Mouse (Mus musculus) right cerebral cortex, postnatal 25 days (tissue): Measurements from ENCODE around the gene Rora.

ENCODE experiments used
- DNase-seq: peaks from one replicate; pipeline ENCODE4 v3.0.0; 2022

Rora gene

DNA sequence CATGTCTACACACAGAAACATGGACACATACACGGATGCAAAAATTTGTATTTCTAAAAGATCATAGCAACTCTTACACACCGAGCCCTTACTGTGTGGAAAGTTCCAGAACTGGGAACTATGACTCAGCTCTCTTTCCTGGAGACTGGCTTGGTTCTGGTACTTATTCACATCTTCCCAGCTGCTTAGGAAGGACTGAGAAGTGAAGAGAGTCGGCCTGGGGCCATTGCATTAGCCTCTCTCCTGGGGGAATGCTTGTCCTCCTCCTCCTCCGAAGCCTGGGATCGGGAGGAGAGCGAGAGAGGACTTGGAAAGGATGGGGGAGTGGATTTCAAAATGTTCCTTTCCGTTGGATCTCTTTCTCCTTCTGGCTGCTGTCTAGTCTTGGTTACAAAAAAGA, 511.1 kb downstream of the Rora start:
- no peak for DNase-seq

DNA sequence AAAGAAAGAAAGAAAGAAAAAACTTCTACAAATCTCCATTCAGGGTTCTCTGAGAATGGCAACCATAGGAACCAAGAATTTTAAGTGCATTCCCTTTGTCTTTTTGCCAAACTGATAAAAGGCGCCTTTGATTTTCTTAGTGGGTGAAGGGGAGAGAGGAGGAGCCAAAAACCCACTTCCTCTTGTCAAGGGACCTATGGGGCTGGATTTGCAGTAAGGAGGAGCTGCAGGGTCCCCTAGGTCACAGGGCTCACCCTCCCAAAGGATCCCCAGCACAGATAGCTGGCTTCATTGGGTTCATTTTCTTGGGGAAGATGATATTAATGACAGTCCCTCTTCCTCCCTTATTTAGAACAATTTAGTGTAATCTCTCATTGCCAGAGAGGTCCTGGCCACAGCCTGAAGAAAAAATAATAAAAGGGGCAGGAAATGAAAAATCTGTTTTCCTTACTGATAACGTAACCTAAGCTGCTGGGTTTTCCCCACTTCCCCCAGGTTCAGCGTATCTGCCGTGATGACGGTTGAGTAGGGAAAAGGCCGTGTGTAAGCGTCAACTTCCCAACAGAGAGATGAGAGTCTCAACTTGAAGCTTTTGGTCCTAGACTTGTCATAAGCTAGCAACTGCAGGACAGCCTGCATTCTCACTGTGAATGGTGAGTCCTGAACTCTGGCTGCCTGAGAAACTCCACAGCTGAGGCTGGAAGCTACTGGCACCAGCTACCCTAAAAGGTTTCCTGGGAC, 511.7 kb downstream of the Rora start:
- no peak for DNase-seq

DNA sequence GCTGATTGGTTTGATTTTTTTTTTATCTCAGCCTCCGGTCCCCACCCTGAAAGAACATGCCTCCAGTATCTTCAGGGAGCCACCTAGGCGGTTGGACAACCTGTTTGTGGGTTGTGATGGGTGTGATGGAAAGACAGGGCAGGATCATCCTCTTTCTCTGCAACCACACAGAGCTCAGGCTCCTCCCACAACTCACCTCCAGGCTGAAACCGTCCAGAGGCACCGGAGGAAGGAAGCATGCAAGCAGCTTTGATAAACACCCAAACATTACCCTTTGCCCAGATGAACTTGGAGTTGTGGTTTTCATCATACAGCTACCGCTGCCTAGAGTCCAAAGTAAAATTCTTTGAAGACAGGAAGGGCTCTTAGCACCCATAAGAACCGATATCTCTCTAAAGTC, 520.5 kb downstream of the Rora start:
- no peak for DNase-seq

DNA sequence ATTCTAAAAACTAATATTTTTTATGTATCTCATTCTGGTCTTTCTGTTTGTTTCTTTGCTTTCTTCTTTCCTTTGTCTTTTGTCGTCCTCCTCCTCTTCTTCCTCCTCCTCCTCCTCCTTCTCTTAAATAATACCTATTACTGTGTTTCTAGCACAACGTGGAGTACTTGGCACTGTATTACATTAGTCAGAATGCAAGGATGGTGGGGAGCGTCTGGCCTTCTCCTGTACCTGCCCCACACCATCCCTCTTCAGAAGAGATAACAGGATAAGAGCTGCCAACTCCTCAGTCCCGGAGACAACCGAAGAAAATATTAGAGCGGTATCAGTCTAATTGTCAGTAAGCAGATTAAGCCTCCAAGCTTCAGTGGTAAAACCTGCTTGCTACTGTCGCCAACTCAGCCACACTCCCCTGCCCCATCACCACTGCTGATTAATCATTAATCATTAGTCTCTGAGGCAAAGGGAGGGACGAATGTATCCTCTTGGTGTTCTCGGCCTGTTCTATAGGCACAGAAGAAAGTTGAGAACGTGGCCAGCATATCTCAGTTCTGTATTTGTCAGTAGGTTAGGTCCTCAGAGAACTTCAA, 521.0 kb downstream of the Rora start:
- no peak for DNase-seq

DNA sequence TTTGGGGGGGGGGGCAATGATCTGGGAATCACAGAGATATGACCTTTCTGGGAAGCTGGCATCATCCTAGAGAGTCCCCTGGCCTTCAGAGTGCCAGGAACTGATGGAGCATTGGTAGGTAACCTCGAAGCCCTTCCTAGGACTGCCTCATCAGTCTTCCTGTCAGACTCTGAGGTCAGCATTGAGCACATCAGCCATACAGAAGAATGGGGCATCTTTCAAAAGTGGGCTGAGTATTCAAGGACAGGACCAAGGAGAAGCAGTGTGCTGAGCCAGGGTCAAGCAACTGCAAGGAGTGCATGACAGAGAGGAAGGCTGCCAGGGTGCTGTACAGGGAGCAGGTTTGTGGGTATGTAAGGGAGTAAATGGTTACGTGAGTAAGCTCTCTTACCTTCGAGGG, 523.4 kb downstream of the Rora start:
- no peak for DNase-seq

DNA sequence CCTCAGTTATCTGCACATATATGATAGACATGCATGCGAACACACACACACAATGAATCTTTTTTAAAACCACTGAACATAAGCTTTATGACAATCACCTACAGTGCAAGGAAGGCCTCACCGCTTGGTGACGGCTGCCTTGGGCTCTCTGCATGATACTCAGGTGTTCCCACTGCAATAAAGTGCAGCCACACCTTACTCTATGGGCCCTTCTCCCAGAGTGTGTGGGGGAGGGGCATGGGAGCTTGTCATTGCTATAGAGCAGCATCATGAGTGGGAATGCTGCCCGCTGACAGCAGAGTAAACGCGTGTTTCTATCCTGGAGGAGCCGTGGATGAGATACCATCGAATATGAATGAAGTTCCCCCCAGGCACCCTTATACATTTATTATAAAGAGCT, 525.6 kb downstream of the Rora start:
- DNase-seq: no peak

DNA sequence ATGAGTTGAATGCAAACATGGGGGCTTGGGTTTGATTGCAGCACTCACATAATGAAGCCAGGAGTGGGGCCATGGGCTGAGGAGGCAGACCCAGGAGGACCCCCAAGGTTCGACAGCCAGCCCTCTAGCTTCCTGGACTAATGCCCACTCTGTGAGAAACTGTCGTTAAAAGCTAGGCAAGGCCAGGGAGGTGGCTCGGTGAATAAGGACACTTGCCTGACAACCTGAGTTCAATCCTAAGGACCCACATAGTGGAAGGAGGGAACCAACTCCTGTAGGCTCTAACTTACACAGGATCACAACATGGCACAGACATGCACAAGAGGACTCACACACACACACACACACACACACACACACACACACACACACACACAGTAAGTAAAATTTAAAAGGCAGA, 527.4 kb downstream of the Rora start:
- DNase-seq: no peak

DNA sequence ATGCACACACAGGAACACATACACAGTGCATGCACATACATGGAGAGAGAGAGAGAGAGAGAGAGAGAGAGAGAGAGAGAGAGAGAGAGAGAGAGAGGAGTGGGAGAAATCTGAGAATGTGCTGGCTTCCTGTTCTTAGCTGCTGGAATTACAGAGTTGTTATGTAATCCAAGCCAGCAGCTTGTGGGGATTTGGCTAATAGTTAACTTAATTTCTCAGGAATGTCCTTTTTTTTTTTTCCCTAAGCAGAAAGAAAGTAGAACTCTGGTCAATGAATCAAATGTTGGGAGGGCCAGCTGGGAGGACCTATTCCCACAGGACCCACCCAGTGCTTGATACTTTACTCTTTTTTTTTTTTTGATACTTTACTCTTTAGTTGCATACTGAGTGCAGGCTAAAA, 527.8 kb downstream of the Rora start:
- DNase-seq: no peak

DNA sequence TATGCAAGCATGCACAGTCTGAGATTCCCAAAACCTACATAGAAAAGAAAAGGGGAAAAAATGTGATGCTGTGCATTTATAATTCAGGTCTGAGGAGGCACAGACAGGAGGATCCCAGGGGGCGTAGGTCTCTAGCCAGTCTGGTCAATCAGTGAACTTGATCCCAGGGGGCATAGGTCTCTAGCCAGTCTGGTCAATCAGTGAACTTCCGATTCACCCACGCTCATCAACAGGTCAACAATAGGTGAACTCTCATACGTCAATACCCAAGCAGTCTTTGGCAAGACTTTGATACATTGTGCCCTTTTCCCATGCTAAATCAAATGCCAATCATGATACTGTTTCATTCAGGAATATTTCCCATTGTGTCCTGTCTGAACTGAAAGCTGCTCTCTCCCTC, 530.3 kb downstream of the Rora start:
- DNase-seq: no peak

DNA sequence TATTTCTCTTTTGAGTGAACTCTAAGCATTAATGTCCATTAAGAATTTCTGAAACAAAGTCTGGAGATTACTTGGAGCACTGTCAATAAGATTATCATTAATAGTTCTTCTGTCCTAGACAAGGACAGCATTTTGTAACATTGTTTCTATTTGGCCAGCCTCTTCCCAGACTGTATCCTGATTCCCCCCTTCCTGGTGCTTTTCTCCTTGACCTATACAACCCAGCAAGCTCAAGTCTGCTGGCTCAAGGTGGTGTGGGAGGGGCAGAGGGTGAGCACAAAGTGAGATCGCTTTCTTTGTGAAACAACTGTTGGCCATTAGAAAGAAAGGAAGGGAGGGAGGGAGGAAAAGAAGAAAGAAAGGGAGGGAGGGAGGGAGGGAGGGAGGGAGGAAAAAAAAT, 537.1 kb downstream of the Rora start:
- DNase-seq: no peak

DNA sequence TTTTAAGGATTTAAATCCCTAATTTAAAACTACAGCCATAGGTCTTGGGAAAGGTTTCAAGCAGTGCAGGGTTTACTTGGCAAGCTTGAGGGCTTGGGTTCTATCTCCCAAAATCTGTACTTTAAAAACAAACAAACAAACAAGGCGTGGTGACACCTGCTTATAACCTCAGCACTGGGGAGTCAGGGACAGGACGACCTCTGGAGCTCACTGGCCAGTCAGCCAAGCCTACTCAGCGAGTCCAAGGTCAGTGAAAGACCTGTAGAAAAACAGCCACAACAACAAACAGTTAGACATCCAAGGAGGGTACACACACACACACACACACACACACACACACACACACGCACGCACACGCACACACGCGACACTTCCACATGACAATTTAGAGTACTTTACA, 538.9 kb downstream of the Rora start:
- DNase-seq: no peak

DNA sequence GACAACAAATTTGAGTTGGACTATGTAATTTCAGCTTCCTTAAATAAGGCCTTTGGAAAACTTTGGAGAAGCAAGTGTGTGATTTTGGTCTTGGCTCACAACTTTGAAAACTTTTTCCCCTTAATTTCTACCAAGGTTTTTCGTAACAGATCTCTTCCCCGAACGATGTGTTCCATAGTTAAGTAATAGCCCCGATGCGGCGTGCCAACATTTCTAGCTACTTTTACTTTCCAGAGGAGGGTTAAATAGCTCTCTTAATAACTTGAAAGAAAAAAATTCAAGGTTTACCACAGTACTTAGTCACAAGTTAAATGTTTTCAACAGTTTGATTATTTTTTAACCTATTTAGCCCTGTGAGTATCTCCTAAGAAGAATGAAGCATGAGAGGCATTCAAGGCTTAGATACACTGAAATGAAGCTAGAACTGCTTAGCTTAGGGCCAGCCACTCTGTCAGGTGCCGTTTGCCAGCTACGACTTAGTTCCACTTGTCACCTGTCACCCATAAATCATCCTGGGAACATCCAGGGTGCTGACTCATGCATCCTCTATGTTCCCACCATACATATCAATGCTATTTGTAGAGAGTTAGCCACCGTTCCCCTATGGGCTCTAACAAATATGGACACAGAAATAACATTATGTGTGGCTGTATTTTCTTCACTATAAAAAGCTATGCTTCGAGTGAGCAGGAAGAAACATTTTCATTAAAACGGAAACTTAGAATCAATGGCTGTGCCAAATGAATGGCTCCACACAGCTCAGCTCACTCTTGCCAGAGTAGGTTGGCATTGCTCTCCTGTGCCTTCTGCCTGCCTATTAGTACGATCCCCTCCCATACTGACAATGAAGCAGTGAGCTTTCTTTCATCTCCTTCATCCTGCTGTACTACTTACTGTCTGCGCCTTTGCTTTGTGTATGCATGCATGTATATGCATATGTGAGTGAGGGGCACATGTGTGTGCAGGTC, 541.3 kb downstream of the Rora start:
- DNase-seq: no peak

DNA sequence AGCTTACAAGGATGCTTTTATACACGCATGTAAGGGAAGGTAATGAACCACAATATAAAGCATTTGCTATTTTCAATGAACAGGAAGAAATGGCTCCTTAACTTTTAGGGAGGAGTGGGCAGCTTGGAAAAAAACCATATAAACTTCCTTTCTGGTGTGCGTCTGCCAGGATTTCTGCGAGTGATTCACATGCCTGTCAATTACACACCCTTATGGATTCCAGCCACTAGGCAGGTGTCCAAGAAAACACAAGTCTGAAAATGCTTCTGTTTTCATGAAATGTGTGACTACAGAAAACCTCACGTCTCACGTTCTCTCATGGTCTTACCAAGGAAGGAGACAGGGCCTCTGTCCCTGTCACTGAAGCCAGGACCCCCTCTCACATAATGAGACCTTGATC, 560.2 kb downstream of the Rora start:
- DNase-seq: peak; percentile 23

DNA sequence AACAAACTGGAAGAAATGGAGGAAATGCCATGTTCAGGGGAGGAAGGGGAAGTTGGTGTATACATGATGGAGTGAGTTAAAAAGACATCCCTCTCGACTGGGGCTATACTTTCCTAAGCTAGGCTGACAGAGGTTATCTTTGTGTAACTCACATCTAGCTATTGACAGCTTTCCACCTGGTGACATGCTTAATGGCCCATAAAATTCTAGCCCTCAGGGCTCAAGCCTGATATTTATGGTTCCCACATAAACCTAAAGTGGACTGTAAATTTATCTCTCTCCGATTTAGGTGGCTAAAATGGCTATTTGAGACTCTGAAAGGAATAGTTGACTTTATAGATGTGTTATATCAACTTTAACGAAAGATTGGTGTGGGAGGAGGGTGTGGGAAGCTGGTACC, 571.3 kb downstream of the Rora start:
- no peak for DNase-seq

DNA sequence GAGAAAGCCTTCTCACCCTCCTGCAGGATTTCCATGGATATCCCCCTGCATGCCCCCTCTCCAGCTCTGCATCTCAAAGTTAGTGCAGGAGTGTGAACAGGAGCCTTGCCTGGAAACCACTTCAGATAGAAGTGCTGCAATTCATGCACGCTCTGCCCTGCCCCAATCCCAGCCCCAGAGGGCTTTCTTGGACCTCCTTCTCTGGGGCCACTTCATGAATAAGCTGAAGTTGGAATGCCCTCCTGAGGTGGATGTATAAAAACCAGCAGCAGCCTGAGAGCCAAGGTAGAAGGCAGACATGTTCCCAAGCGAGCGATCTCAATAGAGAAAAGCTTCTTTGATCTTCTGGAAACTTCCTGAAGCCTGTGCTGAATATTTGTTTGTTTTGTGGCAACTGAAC, 572.8 kb downstream of the Rora start:
- no peak for DNase-seq

DNA sequence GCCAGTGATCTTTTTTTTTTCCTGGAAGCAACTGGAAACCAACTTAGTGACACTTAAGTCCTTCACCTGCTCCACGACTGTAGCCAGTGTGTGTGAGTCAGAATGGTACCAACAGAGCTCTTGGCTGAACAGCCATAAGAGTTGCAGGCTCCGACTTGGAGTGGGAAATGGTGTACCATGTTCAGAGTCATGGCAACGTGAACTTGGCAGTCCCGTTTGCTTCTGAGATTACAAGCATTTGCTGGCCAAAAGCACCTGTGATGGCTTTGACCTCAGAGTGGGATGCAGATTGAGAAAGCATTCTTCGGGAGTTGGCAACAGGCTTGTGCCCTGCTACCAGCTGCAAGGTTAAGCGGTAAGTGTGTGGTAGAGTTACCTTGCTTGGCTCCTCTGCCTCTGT, 574.2 kb downstream of the Rora start:
- no peak for DNase-seq

DNA sequence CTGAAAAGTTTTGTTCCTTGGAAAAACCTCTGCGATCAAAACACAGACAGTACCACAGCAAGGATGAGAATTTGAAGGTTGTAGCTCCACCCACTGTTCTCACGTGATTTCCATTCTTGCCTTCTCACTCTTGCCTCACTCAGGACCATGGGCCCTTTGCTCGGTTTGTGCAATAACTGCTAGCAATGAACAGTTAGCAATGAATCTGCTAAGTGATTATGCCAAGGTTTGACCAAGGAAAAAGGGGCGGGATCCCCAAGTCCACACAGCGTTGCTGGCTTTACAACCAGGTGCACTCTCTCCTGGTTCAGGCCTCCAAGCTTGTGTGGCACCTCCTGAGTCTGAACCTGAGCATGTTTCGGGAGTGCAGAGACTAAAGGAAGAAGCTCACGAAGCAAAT, 576.3 kb downstream of the Rora start:
- DNase-seq: no peak

DNA sequence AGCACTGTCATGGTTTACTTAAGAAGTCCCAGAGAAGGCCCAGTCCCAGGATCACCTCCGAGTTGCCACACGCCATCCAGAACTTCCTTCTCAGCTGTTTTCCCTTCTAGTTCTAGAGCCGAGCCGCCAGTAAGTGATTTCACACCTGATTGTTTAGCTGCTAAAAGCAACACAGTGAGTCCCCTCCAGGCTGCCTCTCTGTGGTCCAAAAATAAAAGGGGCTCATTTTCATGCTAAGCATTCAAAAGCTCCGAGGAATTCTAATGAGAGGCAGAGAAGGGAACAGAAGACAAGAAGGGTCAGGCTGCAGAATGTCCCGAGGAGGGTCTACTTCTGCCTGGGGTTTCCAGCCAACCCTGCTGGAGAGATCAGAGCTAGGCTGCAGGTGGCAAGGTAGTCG, 580.9 kb downstream of the Rora start:
- DNase-seq: no peak

DNA sequence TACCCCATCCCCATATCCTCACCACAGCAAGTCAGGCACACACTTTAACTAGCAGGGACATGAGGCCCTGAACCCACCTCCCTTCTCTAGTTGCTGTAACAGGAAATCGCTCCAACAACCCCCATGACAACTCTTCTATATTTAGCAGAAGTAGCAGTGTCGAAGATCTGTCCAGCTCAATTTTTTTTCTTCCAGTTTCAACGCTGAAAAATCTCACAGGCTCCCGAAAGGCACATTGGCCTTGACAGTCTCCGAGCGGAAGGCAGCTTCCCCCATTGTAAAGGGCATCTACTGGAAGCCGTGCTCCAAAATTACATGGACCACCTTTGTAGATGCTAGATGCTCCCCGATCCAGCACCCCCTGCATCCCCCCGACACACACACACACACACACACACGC, 583.7 kb downstream of the Rora start:
- no peak for DNase-seq

DNA sequence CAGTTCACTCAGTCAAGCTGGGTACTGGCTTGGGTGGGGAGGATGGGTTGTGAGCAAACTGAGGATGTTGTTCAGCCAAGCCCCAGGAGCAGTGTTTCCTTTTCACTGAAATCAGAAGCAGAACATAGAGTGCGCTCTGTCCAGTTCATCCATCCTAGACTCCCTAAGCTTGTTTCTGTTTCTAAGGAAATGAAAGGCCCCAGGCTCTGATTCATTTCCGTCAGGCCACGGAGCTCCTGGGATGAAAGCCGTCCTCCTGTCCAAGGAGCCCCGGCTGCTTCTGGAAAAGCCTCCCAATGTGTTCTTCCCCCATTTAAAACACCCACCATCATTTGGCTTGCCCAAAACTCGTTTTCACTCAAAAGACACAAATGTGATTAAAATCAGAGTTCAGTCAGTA, 589.0 kb downstream of the Rora start:
- DNase-seq: no peak

DNA sequence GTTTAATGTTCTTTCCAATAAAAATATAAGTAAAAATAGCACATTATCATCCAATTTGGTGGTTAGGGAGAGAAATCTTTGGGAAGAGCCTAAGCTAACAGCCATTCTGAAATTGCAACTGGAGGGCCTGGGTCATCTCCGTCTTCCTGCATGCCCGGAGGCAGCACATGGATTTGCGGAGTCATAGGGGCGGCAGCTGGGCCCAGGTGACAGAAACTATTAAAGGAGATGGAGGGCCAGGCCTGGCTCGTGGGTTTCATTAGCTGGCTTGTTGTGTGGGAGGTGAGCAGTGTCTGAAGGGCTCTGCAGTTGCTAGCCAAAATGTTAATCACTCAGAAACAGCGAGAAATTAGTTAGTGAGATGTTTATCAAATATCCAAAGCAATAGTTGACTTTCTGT, 590.0 kb downstream of the Rora start:
- DNase-seq: no peak

DNA sequence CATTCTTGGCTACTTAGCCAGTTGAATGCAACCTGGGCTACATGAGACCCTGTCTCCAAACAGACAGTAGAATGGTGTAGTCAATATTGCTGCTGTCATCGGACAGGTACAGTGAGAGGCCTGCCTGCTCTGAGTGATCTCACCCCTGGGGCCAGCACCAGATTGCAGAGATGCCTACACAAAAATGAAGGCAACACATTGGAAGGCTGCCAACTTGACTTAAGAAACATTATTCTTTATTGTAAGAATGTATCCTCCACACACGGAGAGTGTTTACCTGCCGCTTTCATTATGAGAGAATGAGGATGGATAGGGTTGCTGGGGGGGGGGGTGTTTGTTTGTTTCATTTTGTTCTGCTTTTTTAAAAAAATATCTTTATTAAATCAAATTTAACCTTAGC, 592.6 kb downstream of the Rora start:
- no peak for DNase-seq

DNA sequence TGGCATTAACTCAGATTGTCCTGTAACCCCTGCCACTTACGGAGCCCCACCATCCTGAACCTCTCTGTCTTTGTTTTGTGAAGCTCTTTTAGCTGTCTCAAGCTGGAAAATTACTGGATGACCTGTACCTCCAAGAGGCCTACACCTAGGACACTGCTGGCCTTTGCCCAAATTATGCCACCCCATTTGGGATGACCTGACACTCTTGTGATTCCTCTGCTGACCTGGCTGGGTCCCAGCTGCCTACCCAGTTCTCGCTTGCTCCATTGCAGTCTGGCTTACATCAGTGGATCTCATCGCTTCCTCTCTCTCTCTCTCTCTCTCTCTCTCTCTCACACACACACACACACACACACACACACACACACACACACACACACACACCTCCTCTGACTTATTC, 596.0 kb downstream of the Rora start:
- no peak for DNase-seq

DNA sequence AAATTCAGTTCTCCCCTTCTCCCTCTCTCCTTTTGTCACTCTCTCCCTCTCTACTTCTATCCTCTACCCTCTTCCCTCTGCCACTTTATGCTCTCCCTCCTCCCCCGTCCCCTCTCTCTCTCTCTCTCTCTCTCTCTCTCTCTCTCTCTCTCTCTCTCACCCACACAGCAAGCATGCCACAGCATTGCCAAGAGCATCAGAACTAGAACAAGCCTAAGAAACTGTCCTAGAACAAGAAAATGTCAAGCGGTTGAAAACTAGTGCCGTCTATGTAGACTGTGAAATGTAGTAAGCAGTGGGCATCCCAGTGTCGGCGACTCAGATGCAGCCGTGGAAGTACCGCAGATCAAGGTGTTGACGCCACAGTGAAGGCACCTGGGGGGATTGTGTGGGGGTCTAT, 596.7 kb downstream of the Rora start:
- no peak for DNase-seq
